In genomic region chr8:95175306-95175705, GRCm38 (mm10) we compare ENCODE assay signal across 11 mouse cellular contexts. TPM values are rescaled to one million over a fixed set of nuclear protein-coding genes. Genes with fewer than 3 reads are reported as not detected.
DNase-seq lines count a peak whose midpoint lies in the region; ATAC-seq lines count a peak whose summit lies in the region.
"Had no signal": no experiment of that assay in that cellular context is flagged by ENCODE, and none has a peak within 500 bp of the region (broad histone marks: within the 10 kb centered on the region; RNA-seq: fewer than 3 reads in every experiment).

No protein-coding gene starts in this region.

- H3K36me3 ChIP-seq in embryonic facial prominence, embryonic 15.5 days = no peaks in the 10 kb centered on the region
- H3K36me3 ChIP-seq in neural tube, embryonic 12.5 days = no peaks in the 10 kb centered on the region
- H3K36me3 ChIP-seq: liver, embryonic 13.5 days had no signal

- H3K4me2 ChIP-seq in embryonic facial prominence, embryonic 15.5 days (replicated peaks) = no peak overlapping the region
- no peak overlapping the region for H3K4me2 ChIP-seq in neural tube, embryonic 12.5 days (replicated peaks)
- H3K4me2 ChIP-seq: liver, embryonic 13.5 days had no signal

- intact Hi-C loops in heart, postnatal 14 days (cut with DNase I) = no loop called here

- no peak overlapping the region for H3K4me3 ChIP-seq in embryonic facial prominence, embryonic 15.5 days (replicated peaks)
- H3K4me3 ChIP-seq in neural tube, embryonic 12.5 days = no peak overlapping the region
- H3K4me3 ChIP-seq: liver, embryonic 13.5 days had no signal

- 52% methylated on average over 5 of the region's 5 CpGs for WGBS in embryonic facial prominence, embryonic 15.5 days
- WGBS in neural tube, embryonic 12.5 days = 53% methylated on average over 5 of the region's 5 CpGs

- DNase-seq in forelimb bud, embryonic 11.5 days (ENCODE audit: low read depth, low spot score) = peak; percentile 49
- DNase-seq in layer of hippocampus, postnatal 10 days (ENCODE audit: low spot score in 2 of 2) = peak; percentile 47 to 54
- DNase-seq in heart, postnatal 14 days = no peak
- no peak for DNase-seq in ovary, postnatal 14 days (ENCODE audit: low spot score)
- DNase-seq in kidney, adult 9 months = no peak
- DNase-seq: heart, adult 11 months; liver, embryonic 13.5 days; thymus, adult 18-20 months had no signal

- 0 out of 2 replicates have a peak overlapping the region, but pooled peaks have one; percentile 60 for H3K27ac ChIP-seq in embryonic facial prominence, embryonic 15.5 days (replicated peaks)
- H3K27ac ChIP-seq in neural tube, embryonic 12.5 days = peak overlapping the region; percentile 50; the same call in 1 of the 2 replicates
- H3K27ac ChIP-seq: liver, embryonic 13.5 days had no signal

- no peak overlapping the region for H3K9ac ChIP-seq in embryonic facial prominence, embryonic 15.5 days
- H3K9ac ChIP-seq in neural tube, embryonic 12.5 days = no peak overlapping the region
- H3K9ac ChIP-seq: liver, embryonic 13.5 days had no signal

- ATAC-seq in embryonic facial prominence, embryonic 15.5 days (ENCODE audit: insufficient number of reproducible peaks, low FRiP score, low TSS enrichment, low read depth) = no peak
- ATAC-seq in neural tube, embryonic 12.5 days (ENCODE audit: low FRiP score, low read depth) = peak; percentile 44; the same call in 1 of the 2 replicates
- ATAC-seq: inflammation-experienced regulatory T-cells, adult 6 months had no signal

- H3K27me3 ChIP-seq in embryonic facial prominence, embryonic 15.5 days = no peaks in the 10 kb centered on the region
- no peaks in the 10 kb centered on the region for H3K27me3 ChIP-seq in neural tube, embryonic 12.5 days (replicated peaks)

- 0 out of 2 replicates have a peak, but pooled peaks cover 4% of the 10 kb centered on the region for H3K4me1 ChIP-seq in embryonic facial prominence, embryonic 15.5 days
- H3K4me1 ChIP-seq in neural tube, embryonic 12.5 days = peaks cover 12% of the 10 kb centered on the region; the same call in 1 of the 2 replicates
- H3K4me1 ChIP-seq: liver, embryonic 13.5 days had no signal

- no peaks in the 10 kb centered on the region for H3K9me3 ChIP-seq in embryonic facial prominence, embryonic 15.5 days (replicated peaks)
- no peaks in the 10 kb centered on the region for H3K9me3 ChIP-seq in neural tube, embryonic 12.5 days
- H3K9me3 ChIP-seq: liver, embryonic 13.5 days had no signal

RNA-seq across cellular contexts. Expression of gene Kifc3, which starts 27.3 kb away (rescaled TPM):
- polyA plus RNA-seq in embryonic facial prominence, embryonic 15.5 days (2015; fragmentation: Nextera tagmentation; extraction: Ambion mirVana) = 17.6 and 17.9 TPM in 2 replicates
- total RNA-seq in layer of hippocampus, postnatal 10 days (2021) = 10 to 100 TPM; 72.4 to 90.2 TPM
- 12.8 and 15.0 TPM in 2 replicates for polyA plus RNA-seq in neural tube, embryonic 12.5 days (2016; fragmentation: Nextera tagmentation; extraction: Ambion mirVana)
- total RNA-seq in heart, postnatal 14 days (2021) = 10 to 100 TPM; 58.1 to 62.8 TPM

Comparison
In these comparisons a context has a peak if more than half of its experiments do, and no peak if none do; other contexts are left out.
1. DNase-seq: peak in forelimb bud, embryonic 11.5 days (single experiment) and layer of hippocampus, postnatal 10 days (2 of 2); none in heart, postnatal 14 days (0 of 2), ovary, postnatal 14 days (single experiment) and kidney, adult 9 months (single experiment).